Mouse (Mus musculus): ENCODE measurements around the gene Casp4.

DNA sequence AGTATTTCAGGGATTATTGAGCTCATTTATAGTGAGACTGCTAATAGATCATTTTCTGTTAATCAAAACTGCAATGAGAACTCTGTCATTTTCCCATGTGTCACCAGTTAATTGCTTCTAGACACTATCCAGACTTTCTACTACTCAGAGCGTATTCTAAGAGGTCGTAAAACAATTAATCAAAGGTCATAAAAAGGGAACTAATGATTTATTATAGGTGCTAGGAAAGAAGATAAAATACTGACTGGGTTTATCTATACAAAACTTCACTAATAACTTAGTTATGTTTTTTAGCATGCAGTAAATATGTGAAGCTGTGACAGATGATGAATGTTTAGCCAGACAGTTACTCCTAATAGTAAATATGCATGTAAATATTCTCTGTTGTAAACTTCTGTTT lies 22.6 kb upstream of the Casp4 start:
- TF ChIP-seq POLR2A (IDR thresholded peaks at IDR 0.05; ENCODE audit: borderline replicate concordance, low read depth, low read length) (no peak), CTCF (IDR thresholded peaks at IDR 0.05; ENCODE audit: low read depth, low read length) (no peak)

Data from bone marrow macrophage, adult 2 months (primary cell).